Mouse (Mus musculus): ENCODE results near the gene Fbxl8.

GRCm38 (mm10) chr8:105298351-105299252 is 34.2 kb downstream of the Fbxl8 start:
- TF ChIP-seq GATA1 (IDR thresholded peaks at IDR 0.05; ENCODE audit: borderline replicate concordance, low read length) (no peak), FLI1 (IDR thresholded peaks at IDR 0.05; ENCODE audit: low read length) (no peak)

Measured in megakaryocyte, embryonic 14.5 days (primary cell).